Mouse (Mus musculus): ENCODE measurements at regions not wholly inside any gene's neighbourhood (a gene's known extent, or its start where the extent isn't known, plus 50 kb on each side); places are given as distances from the start of the nearest gene placed in this dataset.

- DNase-seq = no peak
- intact Hi-C loops (cut with DNase I) = no loop called here
Observed at GRCm38 (mm10) chr9:27692751-27693150, 97.8 kb upstream of the Opcml start.

DNA sequence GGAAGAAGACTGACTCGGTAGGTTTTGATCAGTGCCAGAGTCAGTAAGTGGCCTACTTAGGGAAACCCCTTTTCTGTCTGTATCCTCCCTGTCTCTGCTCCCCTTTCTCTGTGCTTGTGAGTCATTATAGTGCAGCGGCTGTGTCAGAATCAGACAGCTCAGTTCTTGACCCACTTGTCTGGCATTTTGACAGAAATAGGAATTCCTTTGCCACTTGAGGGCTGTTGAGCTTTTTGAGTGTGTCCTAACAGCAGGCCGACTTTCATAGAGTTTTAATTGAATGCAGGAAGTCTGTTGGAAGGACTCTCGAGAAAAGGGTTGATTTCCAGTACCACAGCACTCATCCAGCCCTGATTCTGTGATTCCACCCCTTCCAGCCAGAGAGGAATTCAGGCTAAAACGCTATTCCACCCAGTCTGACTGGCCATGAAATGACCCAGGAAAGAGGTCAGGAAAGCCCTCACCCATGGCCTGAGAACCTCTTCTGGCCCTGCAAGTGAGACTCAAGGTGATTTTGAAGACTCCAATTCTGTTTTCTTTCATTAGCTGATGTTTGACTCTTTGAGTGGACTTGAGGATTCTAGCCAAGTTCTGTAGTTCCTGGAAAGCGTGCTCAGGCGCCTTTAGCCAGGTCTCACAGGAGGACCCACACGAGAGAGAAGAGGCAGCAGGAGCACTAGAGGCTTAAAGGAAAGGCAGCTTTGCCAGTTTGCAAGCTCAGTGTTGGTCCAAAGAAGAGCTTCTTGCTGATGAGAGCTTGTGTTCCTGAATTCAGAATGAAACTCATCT, 95.6 kb upstream of the Opcml start:
- intact Hi-C loops (cut with DNase I) = no loop called here
- no peak for DNase-seq

- DNase-seq = no peak
- intact Hi-C loops (cut with DNase I) = no loop called here
Observed at GRCm38 (mm10) chr9:27701559-27701958, 89.0 kb upstream of the Opcml start.

- intact Hi-C loops (cut with DNase I) = no loop called here
- no peak for DNase-seq
Observed at GRCm38 (mm10) chr9:27702140-27702539, 88.4 kb upstream of the Opcml start.

GRCm38 (mm10) chr9:27704001-27704400, 86.6 kb upstream of the Opcml start:
- no peak for DNase-seq
- intact Hi-C loops (cut with DNase I) = no loop called here

- intact Hi-C loops (cut with DNase I) = no loop called here
- DNase-seq = peak; percentile 54
Observed at GRCm38 (mm10) chr9:27723840-27724408, 66.7 kb upstream of the Opcml start.

- DNase-seq = peak; percentile 26
- intact Hi-C loops (cut with DNase I) = no loop called here
Observed at GRCm38 (mm10) chr9:27724576-27724975, 66.0 kb upstream of the Opcml start.

DNA sequence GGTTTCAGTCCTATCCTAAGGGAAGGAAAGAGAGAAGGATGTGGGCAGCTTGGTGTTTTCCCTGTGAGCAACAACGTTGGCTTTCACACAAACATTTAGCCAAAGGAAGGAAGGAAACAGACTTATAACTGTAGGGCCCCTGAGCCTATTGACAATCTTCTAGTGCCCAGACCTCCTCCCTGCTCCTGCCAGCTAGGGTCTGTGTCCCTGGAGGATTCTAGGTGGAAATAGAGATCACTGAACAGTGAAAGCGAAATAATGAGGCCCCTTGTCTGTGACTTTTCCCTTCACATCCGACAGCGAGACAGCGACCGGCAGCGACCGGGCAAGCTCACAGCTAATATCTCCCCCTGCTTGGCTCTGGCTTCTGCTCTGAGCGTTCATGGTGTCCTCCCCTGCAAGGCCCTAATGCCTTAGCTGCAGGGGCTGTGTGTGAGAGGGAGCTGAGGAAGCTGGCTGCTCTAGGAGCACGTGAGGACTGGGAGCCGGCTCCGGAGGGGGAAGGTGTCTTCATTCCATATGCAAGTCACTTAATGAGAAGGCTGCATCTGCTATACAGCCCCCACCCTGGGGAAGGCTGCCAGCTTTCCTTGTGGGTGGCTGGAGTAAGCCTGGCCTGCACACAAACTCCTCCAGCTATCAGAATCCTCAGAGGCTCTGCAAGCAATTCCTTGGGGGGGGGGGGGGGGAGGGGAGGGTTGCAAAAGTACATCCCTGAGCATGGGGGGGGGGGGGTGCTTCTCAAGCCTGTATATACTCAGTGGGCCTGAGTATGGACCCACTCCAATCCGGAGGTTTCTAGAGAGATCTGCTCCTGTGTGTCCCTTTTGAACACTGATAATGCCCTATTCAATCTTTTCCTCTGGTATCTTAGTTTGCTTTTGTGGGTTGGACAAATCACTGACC, 61.7 kb upstream of the Opcml start:
- intact Hi-C loops (cut with DNase I) = no loop called here
- DNase-seq = peak; percentile 95

DNA sequence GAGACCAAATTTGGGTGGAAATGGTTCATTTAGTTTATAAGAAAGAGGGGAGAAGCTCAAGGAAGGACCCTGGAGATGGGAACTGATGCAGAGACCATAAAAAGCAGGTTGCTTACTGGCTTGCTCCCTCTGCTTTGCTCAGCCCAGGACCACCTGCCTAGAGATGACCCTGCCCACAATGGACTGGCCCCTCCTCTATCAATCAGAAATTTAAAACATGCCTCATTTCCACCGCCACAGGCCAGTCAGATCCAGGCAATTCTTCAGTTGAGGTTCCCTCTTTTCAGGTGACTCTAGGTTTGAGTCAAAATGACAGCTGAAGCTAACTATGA, 61.1 kb upstream of the Opcml start:
- intact Hi-C loops (cut with DNase I) = no loop called here
- no peak for DNase-seq

DNA sequence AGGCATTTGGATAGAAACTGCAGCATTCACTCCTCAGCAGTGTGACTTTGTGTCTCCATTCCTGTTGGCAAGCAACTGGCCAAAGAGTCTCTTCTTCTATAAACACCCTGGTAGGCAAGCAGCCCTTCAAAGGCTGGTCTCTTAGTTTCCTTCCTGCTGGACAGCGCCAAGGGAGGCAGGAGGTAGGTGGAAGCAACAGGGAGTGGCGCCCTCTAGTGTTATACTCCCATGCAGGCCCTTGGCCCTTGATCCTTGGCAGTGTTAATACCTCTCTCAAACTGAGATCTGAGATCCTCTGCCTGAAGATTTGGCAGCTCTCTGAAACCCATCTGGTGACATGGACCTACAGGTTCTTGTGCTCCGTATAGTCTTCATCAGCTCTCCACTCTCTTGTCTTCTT, 51.3 kb upstream of the Opcml start:
- DNase-seq = peak; percentile 44
- intact Hi-C loops (cut with DNase I) = no loop called here
